ENCODE assay signal across 8 mouse cellular contexts in genomic region chr14:103898689-103899088, GRCm38 (mm10). TPM values are rescaled to one million over a fixed set of nuclear protein-coding genes. Genes with fewer than 3 reads are reported as not detected.
DNase-seq lines count a peak whose midpoint lies in the region; ATAC-seq and TF ChIP-seq lines count a peak whose summit lies in the region.

No protein-coding gene starts in this region.

- no peak for TF ChIP-seq CTCF in liver, postnatal 0 days (IDR thresholded peaks at IDR 0.05; ENCODE audit: low read depth)

- peak overlapping the region; percentile 60 for H3K9ac ChIP-seq in hindbrain, embryonic 13.5 days
- no peak overlapping the region for H3K9ac ChIP-seq in liver, postnatal 0 days (replicated peaks)
- no peak overlapping the region for H3K9ac ChIP-seq in stomach, embryonic 15.5 days

- intact Hi-C loops in gastrocnemius, postnatal 14 days (cut with DNase I; ENCODE audit: low total_unique reads), result no loop called here

- no peaks in the 10 kb centered on the region for H3K9me3 ChIP-seq in hindbrain, embryonic 13.5 days
- H3K9me3 ChIP-seq in liver, postnatal 0 days (ENCODE audit: low read length), result no peaks in the 10 kb centered on the region
- no peaks in the 10 kb centered on the region for H3K9me3 ChIP-seq in stomach, embryonic 15.5 days

- H3K36me3 ChIP-seq in hindbrain, embryonic 13.5 days, result no peaks in the 10 kb centered on the region
- no peaks in the 10 kb centered on the region for H3K36me3 ChIP-seq in liver, postnatal 0 days (replicated peaks; ENCODE audit: insufficient read depth, low read length)
- H3K36me3 ChIP-seq in stomach, embryonic 15.5 days, result no peaks in the 10 kb centered on the region

- H3K27ac ChIP-seq in hindbrain, embryonic 13.5 days, result peak overlapping the region; percentile 81
- H3K27ac ChIP-seq in liver, postnatal 0 days (ENCODE audit: low read depth), result peak overlapping the region; percentile 30; the same call in 1 of the 2 replicates
- H3K27ac ChIP-seq in stomach, embryonic 15.5 days, result peak overlapping the region; percentile 37; the same call in 1 of the 2 replicates

- peak; percentile 85 for ATAC-seq in hindbrain, embryonic 13.5 days (ENCODE audit: low FRiP score)
- peak; percentile 36; the same call in 1 of the 2 replicates for ATAC-seq in liver, postnatal 0 days
- ATAC-seq in stomach, embryonic 15.5 days (ENCODE audit: insufficient read depth, low FRiP score, low read depth), result no peak

- no peaks in the 10 kb centered on the region for H3K27me3 ChIP-seq in hindbrain, embryonic 13.5 days
- H3K27me3 ChIP-seq in liver, postnatal 0 days (ENCODE audit: insufficient read depth, low read length), result no peaks in the 10 kb centered on the region
- H3K27me3 ChIP-seq in stomach, embryonic 15.5 days (replicated peaks), result no peaks in the 10 kb centered on the region

- H3K4me1 ChIP-seq in hindbrain, embryonic 13.5 days (replicated peaks), result peaks cover 11% of the 10 kb centered on the region
- no peaks in the 10 kb centered on the region for H3K4me1 ChIP-seq in liver, postnatal 0 days (ENCODE audit: insufficient read depth)
- peaks cover 6% of the 10 kb centered on the region; the same call in 1 of the 2 replicates for H3K4me1 ChIP-seq in stomach, embryonic 15.5 days

- peak; percentile 7 for DNase-seq in kidney, adult 18-20 months
- DNase-seq in kidney, adult 11 months, result no peak
- peak; percentile 26 for DNase-seq in embryo, embryonic 11.5 days (ENCODE audit: low read depth, low spot score)
- no peak for DNase-seq in liver, postnatal 0 days
- DNase-seq in left cerebral cortex, adult 11 months (ENCODE audit: low spot score), result no peak
- DNase-seq in gastrocnemius, postnatal 14 days, result no peak

- no peak for TF ChIP-seq EP300 in liver, postnatal 0 days (IDR thresholded peaks at IDR 0.05; ENCODE audit: low read depth)

- H3K4me2 ChIP-seq in hindbrain, embryonic 13.5 days, result peak overlapping the region; percentile 61
- H3K4me2 ChIP-seq in liver, postnatal 0 days (ENCODE audit: low read depth, low read length), result peak overlapping the region; percentile 44
- peak overlapping the region; percentile 54 for H3K4me2 ChIP-seq in stomach, embryonic 15.5 days

- 7% methylated on average over 9 of the region's 9 CpGs for WGBS in hindbrain, embryonic 13.5 days
- 22% methylated on average over 9 of the region's 9 CpGs for WGBS in liver, postnatal 0 days (ENCODE audit: insufficient replicate concordance)
- 28% methylated on average over 9 of the region's 9 CpGs for WGBS in stomach, embryonic 15.5 days

- H3K4me3 ChIP-seq in hindbrain, embryonic 13.5 days, result peak overlapping the region; percentile 35
- no peak overlapping the region for H3K4me3 ChIP-seq in liver, postnatal 0 days (ENCODE audit: low read depth, low read length)
- peak overlapping the region; percentile 17; the same call in 1 of the 2 replicates for H3K4me3 ChIP-seq in stomach, embryonic 15.5 days (replicated peaks)

RNA-seq across cellular contexts. Expression of gene Ednrb, which starts 54.5 kb away (rescaled TPM):
- 134 and 147 TPM in 2 replicates for polyA plus RNA-seq in hindbrain, embryonic 13.5 days (2015; fragmentation: Nextera tagmentation; extraction: Ambion mirVana)
- polyA plus RNA-seq in liver, postnatal 0 days (2015; fragmentation: Nextera tagmentation; extraction: Ambion mirVana), result 7.9 and 10.0 TPM in 2 replicates
- 109 and 116 TPM in 2 replicates for polyA plus RNA-seq in stomach, embryonic 15.5 days (2015; fragmentation: Nextera tagmentation; extraction: Ambion mirVana)
- 10 to 100 TPM; 15.4 to 19.0 TPM for total RNA-seq in gastrocnemius, postnatal 14 days (2021)

Comparison
In these comparisons a context has a peak if more than half of its experiments do, and no peak if none do; other contexts are left out.
1. DNase-seq: peak in kidney, adult 18-20 months (single experiment) and embryo, embryonic 11.5 days (single experiment); none in kidney, adult 11 months (single experiment), liver, postnatal 0 days (single experiment), left cerebral cortex, adult 11 months (single experiment) and gastrocnemius, postnatal 14 days (single experiment).
2. H3K27ac ChIP-seq: peak in every context shown above with its lines; median percentile 81 in hindbrain, embryonic 13.5 days; 37 in stomach, embryonic 15.5 days; 30 in liver, postnatal 0 days.
3. RNA of gene Ednrb, which starts 54.5 kb away (polyA plus RNA-seq): 134 to 147 TPM in hindbrain, embryonic 13.5 days and 109 to 116 TPM in stomach, embryonic 15.5 days; 7.9 to 10.0 TPM in liver, postnatal 0 days; every median in the first group is over 10 times any median in the second.
4. Peak in every context shown above with its lines, with median percentiles within 50 percentile points of each other: H3K4me2 ChIP-seq.